Mouse (Mus musculus) midbrain, embryonic 10.5 days (tissue): ENCODE results near the gene Prrx2. TPM values are rescaled to one million over a fixed set of nuclear protein-coding genes. Genes with fewer than 3 reads are reported as not detected.

ENCODE experiments used
- DNase-seq: peaks from one replicate; pipeline ENCODE4 v3.0.0-alpha.2; 2017; ENCODE audit warnings: low spot score
- H3K27ac ChIP-seq: fragments of 300-500 bp; sonication (generic); replicated peaks from 2 replicates; pipeline ENCODE4 v1.5.1; 2016; ENCODE audit warnings: mild to moderate bottlenecking
- H3K27me3 ChIP-seq: fragments of 300-500 bp; sonication (generic); 2 replicates; pipeline ENCODE4 v1.6.1; 2016; ENCODE audit warnings: low read depth, mild to moderate bottlenecking; ENCODE audit not compliant: poor library complexity, severe bottlenecking
- H3K36me3 ChIP-seq: fragments of 300-500 bp; sonication (generic); 2 replicates; pipeline ENCODE4 v1.6.1; 2016; ENCODE audit warnings: mild to moderate bottlenecking, moderate library complexity
- H3K4me1 ChIP-seq: fragments of 300-500 bp; sonication (generic); 2 replicates; pipeline ENCODE4 v1.6.1; 2016
- H3K4me3 ChIP-seq: fragments of 300-500 bp; sonication (generic); 2 replicates; pipeline ENCODE4 v1.5.1; 2016; ENCODE audit warnings: mild to moderate bottlenecking, moderate library complexity
- H3K9me3 ChIP-seq: fragments of 300-500 bp; sonication (generic); replicated peaks from 2 replicates; pipeline ENCODE4 v1.6.1; 2016; ENCODE audit warnings: mild to moderate bottlenecking
- WGBS: fragments of 180-500 bp; shearing (Covaris S2); methylation state at CpG from one replicate; pipeline ENCODE4 v1.1.7; 2016; 5-methylcytosine and 5-hydroxymethylcytosine counted together
- polyA plus RNA-seq: library from polyadenylated mRNA; unstranded; fragments of >200 nt; fragmentation: Nextera tagmentation; extraction: Ambion mirVana; gene quantifications from 2 replicates; pipeline ENCODE4 v1.2.1, GENCODE M21; 2016

The Prrx2 gene
- polyA plus RNA-seq, 1 experiment from 2014 or later, result 29.5 TPM

DNA sequence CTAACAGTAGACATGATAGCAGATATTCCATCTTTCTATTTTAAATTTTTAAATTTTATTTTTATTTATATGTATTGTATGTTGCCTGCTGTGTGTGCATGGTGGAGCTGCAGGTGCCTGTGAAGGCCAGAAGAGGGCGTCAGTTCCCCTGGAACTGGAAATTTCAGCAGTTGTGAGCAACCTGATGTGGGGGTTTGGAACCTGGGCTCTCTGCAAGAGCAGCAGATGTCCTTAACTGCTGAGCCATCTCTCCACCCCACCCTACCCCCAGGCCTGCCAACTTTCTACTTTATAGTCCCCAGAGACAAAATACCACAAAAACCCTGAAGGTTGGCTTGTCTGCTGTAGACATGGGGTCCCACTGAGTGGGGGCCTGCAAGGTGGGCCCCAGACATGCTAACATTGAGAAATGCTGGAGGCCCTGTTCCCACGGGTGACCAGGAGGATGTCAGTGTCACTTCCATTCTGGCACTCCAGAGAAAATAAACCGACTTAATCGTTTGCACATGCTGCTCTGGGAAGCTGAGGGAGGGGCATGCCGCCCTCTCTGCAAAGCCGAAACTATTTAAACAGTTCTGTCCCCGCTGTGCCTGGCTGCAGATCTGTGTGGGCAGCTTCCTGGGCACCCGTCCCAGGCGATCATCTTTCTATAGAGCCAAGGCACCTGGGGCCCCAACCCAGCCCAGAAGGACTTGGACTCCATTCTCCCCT lies 50.8 kb downstream of the Prrx2 start:
- 62% methylated on average over 9 of the region's 9 CpGs for WGBS
- 0 out of 2 replicates have a peak, but pooled peaks cover 4% of the 10 kb centered on the region for H3K9me3 ChIP-seq
- H3K27ac ChIP-seq, result peak overlapping the region; percentile 28; the same call in 1 of the 2 replicates
- no peaks in the 10 kb centered on the region for H3K27me3 ChIP-seq
- no peaks in the 10 kb centered on the region for H3K4me1 ChIP-seq
- no peaks in the 10 kb centered on the region for H3K36me3 ChIP-seq
- no peak overlapping the region for H3K4me3 ChIP-seq
- DNase-seq, result peak; percentile 37

DNA sequence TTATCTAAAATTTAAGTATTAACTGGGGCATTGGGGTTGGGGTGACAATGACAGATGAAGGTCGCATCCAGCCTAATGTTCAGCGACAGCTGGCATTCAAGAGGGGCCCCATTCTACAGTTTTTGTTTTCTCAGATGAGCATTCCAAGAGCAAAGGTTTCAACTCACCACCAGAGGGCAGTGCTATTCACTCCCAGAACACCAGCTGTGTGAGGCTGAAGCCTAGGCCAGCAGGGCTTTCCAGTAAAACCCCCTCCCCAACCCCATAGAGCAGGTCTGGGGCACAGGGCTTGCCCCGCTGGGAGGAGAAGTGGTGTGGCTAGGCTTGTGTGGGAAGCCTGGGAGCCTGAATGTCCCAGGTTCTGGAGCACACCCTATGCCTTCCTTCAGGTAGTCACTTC lies 56.2 kb downstream of the Prrx2 start:
- WGBS, result 17% methylated on average over 3 of the region's 3 CpGs
- H3K9me3 ChIP-seq, result 0 out of 2 replicates have a peak, but pooled peaks cover 4% of the 10 kb centered on the region
- peak overlapping the region; percentile 30; the same call in 1 of the 2 replicates for H3K27ac ChIP-seq
- H3K27me3 ChIP-seq, result no peaks in the 10 kb centered on the region
- H3K36me3 ChIP-seq, result no peaks in the 10 kb centered on the region
- H3K4me1 ChIP-seq, result peaks cover 17% of the 10 kb centered on the region
- peak; percentile 64 for DNase-seq
- no peak overlapping the region for H3K4me3 ChIP-seq

DNA sequence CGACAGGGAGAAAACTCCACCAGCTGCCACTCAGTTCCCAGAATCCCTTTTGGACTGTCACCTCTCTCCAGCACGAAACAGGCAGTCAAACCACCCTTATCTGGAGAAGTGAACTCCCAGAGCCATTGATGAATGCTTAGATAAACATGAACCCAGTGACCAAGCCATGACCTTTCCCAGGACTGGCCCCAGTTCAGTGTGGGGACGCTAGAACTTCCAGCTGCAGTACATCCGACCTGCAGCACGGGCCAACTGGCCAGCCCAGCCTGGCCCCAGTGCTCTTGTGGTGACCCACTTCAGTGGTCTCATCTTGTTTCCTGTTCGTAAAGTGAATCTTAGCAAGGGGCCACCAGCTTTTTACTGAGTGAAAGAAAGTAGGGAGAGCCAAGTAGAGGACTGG lies 58.6 kb downstream of the Prrx2 start:
- H3K27ac ChIP-seq, result no peak overlapping the region
- H3K36me3 ChIP-seq, result no peaks in the 10 kb centered on the region
- no peaks in the 10 kb centered on the region for H3K27me3 ChIP-seq
- WGBS, result 55% methylated on average over 6 of the region's 6 CpGs
- H3K4me1 ChIP-seq, result peaks cover 28% of the 10 kb centered on the region
- no peaks in the 10 kb centered on the region for H3K9me3 ChIP-seq
- no peak for DNase-seq
- no peak overlapping the region for H3K4me3 ChIP-seq

DNA sequence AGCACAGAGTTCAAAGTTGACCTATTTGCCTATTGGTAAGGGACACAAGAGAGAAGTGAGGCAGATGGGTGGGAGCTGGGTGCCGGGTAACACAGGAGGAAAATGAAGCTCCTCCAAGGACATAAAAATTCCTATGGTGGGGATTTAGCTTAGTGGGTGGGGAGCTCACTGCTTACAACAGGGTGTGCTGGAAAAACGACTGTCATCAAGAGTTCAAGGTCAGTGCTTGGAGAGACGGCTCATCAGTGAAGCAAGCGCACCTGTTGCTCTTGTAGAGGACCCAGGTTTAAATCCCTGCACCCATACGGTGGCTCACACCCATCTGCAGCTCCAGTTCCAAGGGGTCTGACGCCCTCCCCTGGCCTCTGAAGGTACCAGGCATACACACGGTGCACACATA lies 59.2 kb downstream of the Prrx2 start:
- WGBS, result 88% methylated on average over 7 of the region's 7 CpGs
- H3K9me3 ChIP-seq, result no peaks in the 10 kb centered on the region
- H3K4me3 ChIP-seq, result no peak overlapping the region
- DNase-seq, result no peak
- no peaks in the 10 kb centered on the region for H3K36me3 ChIP-seq
- no peak overlapping the region for H3K27ac ChIP-seq
- H3K27me3 ChIP-seq, result no peaks in the 10 kb centered on the region
- H3K4me1 ChIP-seq, result peaks cover 28% of the 10 kb centered on the region

DNA sequence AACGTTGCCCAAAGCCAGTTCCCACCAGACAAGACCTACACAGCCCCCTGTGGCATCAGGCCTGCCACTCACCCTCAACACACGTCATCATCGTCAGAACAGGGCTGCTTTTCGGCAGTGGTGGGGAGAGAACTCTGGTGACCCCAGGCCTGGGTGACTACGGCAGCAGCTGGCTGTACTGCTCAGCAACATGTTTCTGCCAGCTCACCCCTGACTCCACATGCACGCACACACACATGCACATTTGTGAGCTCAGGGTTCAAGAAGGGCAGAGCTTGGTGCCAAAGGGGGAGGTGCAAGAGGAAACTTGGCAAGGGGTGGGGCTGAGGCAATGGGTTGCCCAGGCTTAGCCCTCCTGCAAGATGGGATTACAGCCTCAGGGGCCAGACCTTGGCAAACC lies 62.5 kb downstream of the Prrx2 start:
- H3K9me3 ChIP-seq, result no peaks in the 10 kb centered on the region
- 0 out of 2 replicates have a peak overlapping the region, but pooled peaks have one; percentile 9 for H3K27ac ChIP-seq
- H3K27me3 ChIP-seq, result peaks cover 16% of the 10 kb centered on the region
- DNase-seq, result no peak
- no peaks in the 10 kb centered on the region for H3K36me3 ChIP-seq
- 51% methylated on average over 6 of the region's 6 CpGs for WGBS
- H3K4me3 ChIP-seq, result no peak overlapping the region
- peaks cover 37% of the 10 kb centered on the region for H3K4me1 ChIP-seq

DNA sequence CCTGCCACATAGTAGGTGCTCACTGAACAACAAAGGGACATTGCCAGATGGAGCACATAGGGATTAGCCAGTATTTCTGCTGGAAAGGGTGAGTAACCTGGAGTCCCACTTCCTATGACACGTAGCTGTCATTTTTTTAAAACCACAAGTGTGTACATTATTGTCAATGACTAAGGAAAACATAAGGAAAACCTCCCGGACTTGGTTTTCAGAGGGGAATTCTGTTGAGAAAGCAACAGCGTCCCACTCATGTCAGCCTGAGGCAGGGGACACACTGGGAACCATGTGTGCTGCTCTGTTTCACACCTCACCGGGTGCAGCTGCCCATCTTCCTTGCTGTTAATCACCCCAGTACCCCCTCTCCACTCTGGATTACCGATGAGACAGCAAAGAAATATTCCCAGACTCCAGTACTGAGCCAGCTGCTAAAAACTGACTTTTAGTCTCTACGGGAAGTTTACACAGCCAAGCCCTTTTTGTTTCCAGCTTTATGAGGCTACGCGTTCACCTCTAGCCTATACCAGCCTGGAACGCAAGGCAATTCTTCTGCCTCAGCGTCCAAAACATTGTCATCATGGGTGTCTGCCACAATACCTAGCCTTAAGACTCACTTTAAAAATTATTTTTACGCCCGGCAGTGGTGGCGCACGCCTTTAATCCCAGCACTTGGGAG lies 64.8 kb downstream of the Prrx2 start:
- no peak overlapping the region for H3K27ac ChIP-seq
- WGBS, result 94% methylated on average over 14 of the region's 14 CpGs
- H3K4me3 ChIP-seq, result no peak overlapping the region
- peaks cover 40% of the 10 kb centered on the region for H3K4me1 ChIP-seq
- H3K36me3 ChIP-seq, result no peaks in the 10 kb centered on the region
- H3K27me3 ChIP-seq, result peaks cover 37% of the 10 kb centered on the region
- H3K9me3 ChIP-seq, result no peaks in the 10 kb centered on the region
- DNase-seq, result no peak

DNA sequence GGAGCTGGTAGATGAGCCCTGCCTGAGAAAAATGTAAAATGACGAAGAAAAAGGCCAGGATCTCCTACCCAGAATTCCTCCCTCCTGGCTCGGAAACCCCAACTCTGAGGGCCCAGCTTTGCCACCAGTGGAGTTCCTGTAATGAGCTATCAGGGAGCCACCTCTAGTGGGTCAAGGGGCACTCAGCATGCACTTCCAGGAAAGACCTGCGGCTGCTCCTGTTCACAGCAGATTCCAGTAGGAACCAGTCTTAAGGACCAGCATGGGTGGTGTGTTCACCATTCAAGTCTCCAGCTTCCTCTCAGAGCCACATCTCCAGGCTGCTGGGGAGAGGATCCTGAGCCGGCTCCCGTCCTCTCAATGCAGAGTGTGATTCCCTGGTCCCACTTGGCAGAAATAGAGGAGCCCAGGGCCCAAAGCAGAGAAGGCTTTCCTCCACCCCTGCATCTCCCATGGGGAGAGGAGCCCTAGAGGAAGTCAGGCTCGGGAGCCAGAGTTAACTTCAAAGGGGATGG lies 66.9 kb downstream of the Prrx2 start:
- H3K36me3 ChIP-seq, result no peaks in the 10 kb centered on the region
- peaks cover 39% of the 10 kb centered on the region for H3K27me3 ChIP-seq
- no peak overlapping the region for H3K27ac ChIP-seq
- WGBS, result 58% methylated on average over 6 of the region's 6 CpGs
- no peak for DNase-seq
- peaks cover 40% of the 10 kb centered on the region for H3K4me1 ChIP-seq
- peak overlapping the region; percentile 63 for H3K4me3 ChIP-seq
- no peaks in the 10 kb centered on the region for H3K9me3 ChIP-seq

DNA sequence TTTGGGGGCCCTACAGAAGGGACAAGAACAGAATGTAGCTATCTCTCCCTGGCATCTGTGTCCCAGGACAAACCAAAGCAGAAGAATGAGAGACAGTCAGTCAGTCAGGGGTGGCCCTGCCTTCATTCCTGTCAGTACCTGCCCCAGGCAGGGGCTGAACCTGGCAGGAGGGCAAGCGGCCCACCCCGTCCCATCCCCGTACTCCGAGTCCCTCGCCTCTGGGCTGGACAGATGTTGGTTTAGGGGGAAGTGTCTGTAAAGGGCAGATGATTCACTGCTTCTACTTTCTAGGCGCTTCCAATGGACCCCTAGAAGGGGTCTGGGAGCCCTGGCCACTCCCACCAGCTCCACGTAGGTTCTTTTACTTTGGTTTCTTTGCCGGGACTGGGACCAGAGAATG lies 67.5 kb downstream of the Prrx2 start:
- DNase-seq, result no peak
- peak overlapping the region; percentile 63 for H3K4me3 ChIP-seq
- peaks cover 35% of the 10 kb centered on the region for H3K4me1 ChIP-seq
- peaks cover 39% of the 10 kb centered on the region for H3K27me3 ChIP-seq
- no peaks in the 10 kb centered on the region for H3K9me3 ChIP-seq
- H3K36me3 ChIP-seq, result no peaks in the 10 kb centered on the region
- H3K27ac ChIP-seq, result peak overlapping the region; percentile 75
- 31% methylated on average over 8 of the region's 8 CpGs for WGBS

DNA sequence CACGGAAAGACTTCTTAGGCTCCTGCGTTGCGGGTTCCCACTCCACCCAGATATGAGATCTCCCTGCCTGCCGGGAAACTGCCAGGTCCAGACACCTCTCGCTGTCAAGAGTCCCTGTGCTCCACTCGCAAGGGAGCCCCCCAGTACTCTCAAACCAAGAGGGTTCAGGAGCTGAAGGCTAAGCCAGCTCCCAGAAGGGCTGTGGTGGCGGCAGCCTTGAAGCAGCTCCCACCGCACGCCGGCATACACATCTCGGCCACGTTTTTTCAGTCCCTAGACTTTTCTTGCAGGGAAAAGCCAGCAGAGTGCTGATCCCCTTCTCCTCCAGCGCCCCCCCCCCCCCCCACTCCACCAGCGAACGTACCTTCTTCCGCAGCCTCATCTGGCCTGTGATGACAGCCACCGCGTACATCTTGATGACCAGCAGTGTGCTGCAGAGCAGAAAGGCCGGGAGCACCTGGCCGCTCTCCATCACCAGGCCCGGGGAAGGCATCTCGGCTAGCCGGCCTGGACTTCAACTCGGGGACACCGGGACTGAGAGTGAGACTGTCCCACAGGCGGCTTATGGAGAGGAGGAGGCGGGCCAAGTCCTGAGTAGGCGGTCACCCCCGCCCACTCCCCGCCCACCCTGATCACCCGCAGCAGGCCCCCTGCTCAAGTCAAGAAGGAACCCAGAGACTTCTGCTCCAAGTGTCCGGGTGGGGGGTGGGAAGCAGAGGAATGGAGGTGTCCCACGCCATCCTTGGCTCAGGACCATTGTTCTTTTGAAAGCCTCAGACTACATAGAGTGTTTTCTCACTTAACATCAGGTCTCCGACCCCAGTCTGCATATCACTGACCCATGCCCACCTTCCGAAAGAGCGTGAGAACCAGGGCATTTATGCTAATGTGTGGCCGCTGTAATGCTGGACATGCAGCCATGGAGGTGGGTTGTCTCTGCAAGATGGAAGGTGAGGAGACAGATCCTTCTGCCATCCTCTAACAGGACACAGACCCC lies 68.3 kb downstream of the Prrx2 start:
- H3K9me3 ChIP-seq, result no peaks in the 10 kb centered on the region
- no peaks in the 10 kb centered on the region for H3K36me3 ChIP-seq
- H3K4me3 ChIP-seq, result peak overlapping the region; percentile 63
- DNase-seq, result peak; percentile 60
- peaks cover 29% of the 10 kb centered on the region for H3K4me1 ChIP-seq
- H3K27me3 ChIP-seq, result peaks cover 39% of the 10 kb centered on the region
- H3K27ac ChIP-seq, result peak overlapping the region; percentile 75
- 8% methylated on average over 36 of the region's 37 CpGs for WGBS

DNA sequence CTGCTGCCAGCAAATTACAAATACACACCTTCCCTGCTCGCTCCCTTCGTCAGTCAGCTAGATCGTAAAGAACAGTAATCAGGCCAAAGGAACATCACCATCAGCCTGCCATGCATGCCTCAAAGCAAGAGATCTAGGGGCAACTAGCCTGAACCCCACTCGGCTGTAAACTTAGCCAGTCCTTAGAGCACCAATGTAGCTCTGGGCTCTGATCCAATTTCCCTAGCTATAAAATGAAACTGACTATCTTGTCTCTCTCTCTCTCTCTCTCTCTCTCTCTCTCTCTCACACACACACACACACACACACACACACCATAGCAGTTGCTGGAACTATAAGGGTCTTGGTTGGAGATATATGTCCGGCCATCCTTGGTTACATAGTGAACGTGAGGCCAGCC lies 69.5 kb downstream of the Prrx2 start:
- H3K4me1 ChIP-seq, result peaks cover 29% of the 10 kb centered on the region
- DNase-seq, result no peak
- H3K36me3 ChIP-seq, result no peaks in the 10 kb centered on the region
- H3K9me3 ChIP-seq, result no peaks in the 10 kb centered on the region
- no peak overlapping the region for H3K4me3 ChIP-seq
- H3K27ac ChIP-seq, result no peak overlapping the region
- peaks cover 39% of the 10 kb centered on the region for H3K27me3 ChIP-seq
- WGBS, result 92% methylated on average over 6 of the region's 6 CpGs

DNA sequence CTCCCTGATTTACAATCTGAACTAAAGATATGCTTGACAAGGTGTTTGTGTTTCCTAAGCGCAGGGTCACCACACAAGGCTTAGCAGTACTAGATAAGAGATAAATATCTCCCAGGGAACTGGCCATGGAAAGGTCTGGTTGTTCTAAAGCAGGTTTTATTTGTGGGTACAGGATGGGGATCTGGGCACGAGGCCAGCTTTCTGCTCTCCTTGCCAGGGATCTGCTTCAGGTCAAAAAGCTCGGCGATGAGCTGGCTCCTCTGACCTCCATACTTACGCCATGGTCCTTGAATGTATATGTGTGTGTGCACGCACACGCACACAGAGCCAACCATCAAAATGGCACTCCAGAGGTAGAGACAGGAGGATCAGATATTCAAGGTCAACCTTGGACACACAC lies 70.2 kb downstream of the Prrx2 start:
- no peak for DNase-seq
- H3K4me1 ChIP-seq, result peaks cover 29% of the 10 kb centered on the region
- H3K27ac ChIP-seq, result no peak overlapping the region
- H3K9me3 ChIP-seq, result no peaks in the 10 kb centered on the region
- WGBS, result 90% methylated on average over 7 of the region's 7 CpGs
- H3K36me3 ChIP-seq, result no peaks in the 10 kb centered on the region
- peaks cover 39% of the 10 kb centered on the region for H3K27me3 ChIP-seq
- H3K4me3 ChIP-seq, result no peak overlapping the region

DNA sequence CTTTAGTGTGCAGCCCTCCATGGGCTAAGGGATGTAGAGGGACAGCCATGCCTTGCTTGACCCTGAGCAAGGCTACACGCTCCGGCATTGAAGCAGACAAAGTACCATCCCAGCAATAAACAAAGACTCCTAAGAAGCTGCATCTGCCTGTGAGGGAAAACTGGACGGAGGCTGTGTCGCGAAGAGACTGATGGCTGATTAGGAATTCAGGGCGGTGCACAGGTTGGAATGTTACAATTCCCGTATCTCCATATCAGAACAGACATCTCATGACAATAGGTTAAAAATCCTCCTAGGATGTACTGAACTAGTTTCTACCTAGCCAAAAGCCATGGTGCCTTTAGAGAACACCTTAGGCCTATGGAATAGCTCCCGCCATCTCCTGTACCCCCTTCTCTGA lies 71.1 kb downstream of the Prrx2 start:
- no peak for DNase-seq
- Histone ChIP-seq H3K27ac (no peak overlapping the region), H3K4me3 (no peak overlapping the region), H3K27me3 (peaks cover 37% of the 10 kb centered on the region), H3K36me3 (no peaks in the 10 kb centered on the region), H3K4me1 (peaks cover 26% of the 10 kb centered on the region), H3K9me3 (no peaks in the 10 kb centered on the region)
- WGBS, result 83% methylated on average over 8 of the region's 8 CpGs
